ENCODE assay signal across 8 mouse cellular contexts in genomic region chr17:73107158-73108157, GRCm38 (mm10). TPM values are rescaled to one million over a fixed set of nuclear protein-coding genes. Genes with fewer than 3 reads are reported as not detected.
DNase-seq lines count a peak whose midpoint lies in the region; ATAC-seq lines count a peak whose summit lies in the region.

Gene Lclat1 (plus strand): TSS chr17:73107985.

- no peak within 1 kb of the TSS for H3K27ac ChIP-seq in hindbrain, embryonic 11.5 days (ENCODE audit: low read depth, low read length)

- ATAC-seq in hindbrain, embryonic 11.5 days (ENCODE audit: low FRiP score), result peak; percentile 100

- 8% methylated on average over 51 of the region's 51 CpGs for WGBS in hindbrain, embryonic 11.5 days

- no peaks in the 10 kb centered on the region for H3K27me3 ChIP-seq in hindbrain, embryonic 11.5 days (ENCODE audit: control insufficient read depth, insufficient read depth, low read length)

- H3K4me2 ChIP-seq in hindbrain, embryonic 11.5 days (replicated peaks; ENCODE audit: low read depth, low read length), result peak within 1 kb of the TSS; percentile 92

- no peaks in the 10 kb centered on the region for H3K36me3 ChIP-seq in hindbrain, embryonic 11.5 days (ENCODE audit: control insufficient read depth, insufficient read depth, low read length)

- peak; percentile 95 for DNase-seq in MN1 (ENCODE audit: low spot score)
- DNase-seq in cerebellum, adult 9-10 months, result peak; percentile 94
- peak; percentile 91 to 97 for DNase-seq in frontal cortex, adult 2 months (ENCODE audit: extremely low spot score in 1 of 2, low spot score in 1 of 2)
- DNase-seq in hindbrain, embryonic 11.5 days (ENCODE audit: low spot score), result peak; percentile 94
- DNase-seq in layer of hippocampus, postnatal 10 days (ENCODE audit: low spot score in 2 of 2), result peak; percentile 95 to 96
- DNase-seq in lung, postnatal 10 days, result peak; percentile 97
- peak; percentile 95 for DNase-seq in ovary, postnatal 36 days (ENCODE audit: low spot score)
- DNase-seq in thymus, postnatal 25 days, result peak; percentile 96

- peak within 1 kb of the TSS; percentile 84 for H3K9ac ChIP-seq in hindbrain, embryonic 11.5 days (ENCODE audit: low read depth, low read length)

- no peaks in the 10 kb centered on the region for H3K4me1 ChIP-seq in hindbrain, embryonic 11.5 days (replicated peaks; ENCODE audit: control insufficient read depth, insufficient read depth, low read length)

- peak within 1 kb of the TSS; percentile 85 for H3K4me3 ChIP-seq in hindbrain, embryonic 11.5 days (ENCODE audit: low read depth, low read length)

- no peaks in the 10 kb centered on the region for H3K9me3 ChIP-seq in hindbrain, embryonic 11.5 days (ENCODE audit: control insufficient read depth, low read length)

RNA-seq across cellular contexts. Expression of gene Lclat1, which starts in this region (rescaled TPM):
- polyA plus RNA-seq in frontal cortex, adult 2 months (2012; rRNA removed), result 20.5 and 21.7 TPM in 2 replicates
- polyA plus RNA-seq in hindbrain, embryonic 11.5 days (2014; fragmentation: Nextera tagmentation; extraction: Ambion mirVana), result 16.7 and 17.2 TPM in 2 replicates
- 10 to 100 TPM; 35.5 to 39.9 TPM for total RNA-seq in layer of hippocampus, postnatal 10 days (2021)
